Mouse (Mus musculus): ENCODE measurements at regions not wholly inside any gene's neighbourhood (a gene's known extent, or its start where the extent isn't known, plus 50 kb on each side); places are given as distances from the start of the nearest gene placed in this dataset.

DNA sequence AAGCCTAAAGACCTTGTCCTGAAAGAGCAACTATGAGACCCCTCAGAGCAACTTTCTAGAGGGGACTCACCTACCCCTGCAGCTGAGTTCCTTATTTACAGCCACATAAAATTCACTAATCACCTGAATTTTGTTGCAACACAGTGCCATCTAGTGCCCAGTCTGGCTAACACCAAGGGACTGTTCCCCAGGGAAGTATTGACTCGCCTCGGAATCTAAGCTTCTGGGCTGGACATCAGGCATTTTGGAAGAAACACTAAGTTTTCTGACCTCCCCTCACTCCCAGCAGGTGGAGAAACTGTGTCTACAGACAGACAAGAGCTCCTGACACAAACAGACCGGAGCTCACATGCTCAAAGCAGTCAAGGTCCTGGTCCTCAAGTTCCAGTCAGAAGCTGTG lies 343.4 kb downstream of the Rnf144a start:
- peak; percentile 84 for DNase-seq (ENCODE audit: low read depth, low spot score)

DNA sequence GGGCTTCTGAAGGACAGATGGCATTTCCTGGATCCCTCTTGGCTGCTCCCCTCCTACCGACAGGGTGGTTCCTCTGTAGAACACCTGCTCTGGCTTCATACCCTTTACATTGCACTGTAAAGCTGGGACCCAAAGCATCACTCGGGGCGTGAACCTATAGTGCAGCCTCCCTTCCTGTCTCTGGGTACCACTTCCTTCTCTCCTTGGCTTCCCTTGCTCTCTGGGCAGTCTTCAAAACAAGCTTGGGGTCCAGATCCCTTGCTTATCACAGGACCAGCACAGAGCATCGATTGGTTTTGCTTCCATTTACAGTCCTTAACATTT lies 346.4 kb downstream of the Rnf144a start:
- DNase-seq (ENCODE audit: low read depth, low spot score): no peak

DNA sequence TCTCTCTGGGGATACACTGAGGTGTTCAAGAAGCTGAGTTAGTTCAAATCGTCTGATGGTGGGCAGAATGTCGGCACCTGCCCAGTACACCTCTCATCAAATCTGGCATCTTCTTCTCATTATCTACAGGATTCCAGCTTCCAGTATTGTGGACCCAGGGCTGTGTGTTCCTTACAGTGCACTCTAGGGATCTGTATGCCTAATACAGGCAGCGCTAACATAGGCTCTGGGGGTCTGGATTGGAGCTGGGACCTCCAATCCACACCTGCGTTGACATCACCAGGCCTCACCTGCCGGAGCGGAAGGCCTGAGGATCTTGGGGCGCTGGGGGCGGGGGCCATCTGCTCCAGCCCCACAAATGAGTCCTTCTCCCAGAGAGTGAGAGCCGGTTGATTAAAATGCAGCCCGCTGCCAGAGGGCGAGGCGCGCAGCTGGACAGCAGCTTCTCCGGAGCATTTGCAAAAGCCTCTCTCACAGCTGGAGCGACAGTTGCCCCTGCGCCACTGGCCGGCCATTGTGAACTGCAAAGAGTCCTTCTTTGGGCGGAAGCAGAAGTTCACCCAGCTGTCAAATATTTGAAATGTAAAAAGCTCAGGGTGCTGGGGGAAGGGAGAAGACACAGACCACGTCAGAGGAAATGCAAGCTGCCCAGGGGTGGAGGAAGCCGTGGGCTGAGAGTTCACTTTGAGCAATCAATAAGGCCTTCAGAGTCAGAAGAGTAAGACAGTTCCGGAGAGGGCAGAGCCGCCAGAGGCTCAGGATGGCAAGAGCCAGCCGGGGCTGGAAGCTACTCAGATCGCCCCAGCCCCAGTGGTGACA lies 347.0 kb downstream of the Rnf144a start:
- DNase-seq (ENCODE audit: low read depth, low spot score): peak; percentile 42

DNA sequence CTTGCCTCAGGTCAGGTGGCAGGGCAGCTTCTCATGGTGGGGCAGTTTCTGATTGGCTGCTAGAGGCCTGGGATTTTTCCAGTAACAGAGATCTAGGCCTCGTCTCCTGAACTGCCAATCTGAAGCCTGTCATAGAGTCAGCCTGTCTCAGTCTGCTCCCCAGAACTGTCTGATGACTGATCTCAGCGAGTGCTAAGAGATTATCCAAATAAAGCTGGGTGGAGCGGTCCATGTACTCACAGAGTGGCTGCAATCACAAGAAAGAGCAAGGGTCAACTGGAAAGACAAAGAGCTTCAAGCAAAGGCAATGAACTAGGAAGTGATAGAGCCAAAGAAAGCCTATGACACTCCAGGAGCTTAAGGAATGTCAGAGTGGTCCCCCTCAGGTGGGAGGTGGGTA lies 354.7 kb downstream of the Rnf144a start:
- no peak for DNase-seq (ENCODE audit: low read depth, low spot score)

DNA sequence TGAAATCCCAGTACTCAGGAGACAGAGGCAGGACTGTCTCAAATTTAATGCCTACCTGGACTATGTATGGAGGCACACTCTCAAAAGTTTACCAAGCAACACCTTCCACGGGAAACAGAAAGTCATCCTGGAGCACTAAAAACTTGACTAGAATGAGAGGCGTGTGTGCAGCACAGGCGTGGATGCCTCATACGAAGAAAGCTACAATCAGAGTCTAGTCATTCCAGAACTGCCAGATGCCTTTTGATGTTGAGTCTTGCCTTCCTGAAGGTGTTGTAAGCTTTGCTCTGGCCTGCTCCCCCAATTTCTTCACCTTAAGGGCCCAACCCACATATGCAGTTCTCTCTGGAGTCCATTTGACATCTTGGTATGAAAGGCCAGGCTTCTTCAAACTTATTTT lies 356.0 kb downstream of the Rnf144a start:
- no peak for DNase-seq (ENCODE audit: low read depth, low spot score)

DNA sequence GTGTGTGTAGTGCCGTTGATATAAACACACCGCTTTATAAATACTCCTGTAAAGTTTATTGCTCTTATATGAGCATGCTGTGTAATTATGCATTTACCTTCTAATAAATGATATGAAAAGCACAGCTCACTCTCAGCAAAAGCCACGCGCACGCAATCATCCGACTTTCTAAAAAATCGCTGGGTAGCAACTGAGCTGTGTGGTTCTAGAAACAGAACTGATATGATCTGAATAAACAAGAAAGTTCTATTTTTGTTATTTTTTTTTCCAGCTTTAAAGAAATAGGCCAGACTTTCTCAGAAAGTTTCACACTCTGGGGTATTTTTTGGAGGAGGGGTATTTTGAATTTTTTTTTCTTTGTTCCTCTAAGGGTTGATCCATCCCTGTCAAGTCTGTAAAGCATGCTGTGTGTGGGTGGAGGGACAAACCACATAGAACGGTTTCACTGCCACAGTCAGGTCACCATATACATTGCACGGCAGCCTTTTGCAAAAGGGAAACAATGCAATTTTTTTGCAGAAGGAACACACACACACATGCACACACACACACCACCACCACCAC lies 357.5 kb downstream of the Rnf144a start:
- peak; percentile 16 for DNase-seq (ENCODE audit: low read depth, low spot score)

DNA sequence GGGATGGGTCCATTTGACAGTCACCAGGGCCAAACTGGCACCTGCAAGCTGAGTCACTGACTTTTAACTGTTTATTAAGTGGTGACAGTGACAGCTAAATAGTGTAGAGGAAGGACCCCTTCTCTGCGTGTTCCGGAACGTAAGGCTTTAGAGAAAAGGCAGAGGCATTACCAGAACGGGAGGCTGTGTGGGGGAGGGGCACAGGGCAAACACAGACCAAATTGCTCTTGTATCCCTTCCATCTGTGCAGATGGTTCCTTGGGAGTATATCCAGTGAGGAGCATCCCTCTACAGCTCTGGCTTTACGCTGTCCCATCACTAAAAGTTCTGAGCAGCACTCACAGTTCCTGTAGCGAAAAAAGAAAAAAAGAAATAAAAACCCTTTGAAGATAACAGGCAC lies 368.1 kb downstream of the Rnf144a start:
- peak; percentile 24 for DNase-seq (ENCODE audit: low read depth, low spot score)

DNA sequence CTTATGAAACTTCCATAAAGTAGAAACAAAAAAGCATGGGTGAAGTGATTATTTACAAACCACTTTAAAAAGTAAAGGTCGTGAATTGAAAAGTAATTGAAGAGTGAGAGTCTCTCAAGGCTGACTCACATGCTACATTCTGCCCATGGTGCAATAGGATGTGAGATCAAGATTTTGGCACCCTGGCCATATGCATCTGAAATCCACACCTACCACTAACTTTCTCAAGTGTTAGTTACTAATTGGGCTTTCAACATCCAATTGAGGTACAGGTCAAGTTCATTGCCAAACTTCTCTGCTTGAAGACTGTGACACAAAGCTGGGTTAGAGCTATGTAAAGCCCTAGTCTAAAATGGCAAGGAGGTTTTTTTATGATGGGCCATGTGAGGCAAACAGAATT lies 369.7 kb downstream of the Rnf144a start:
- no peak for DNase-seq (ENCODE audit: low read depth, low spot score)

DNA sequence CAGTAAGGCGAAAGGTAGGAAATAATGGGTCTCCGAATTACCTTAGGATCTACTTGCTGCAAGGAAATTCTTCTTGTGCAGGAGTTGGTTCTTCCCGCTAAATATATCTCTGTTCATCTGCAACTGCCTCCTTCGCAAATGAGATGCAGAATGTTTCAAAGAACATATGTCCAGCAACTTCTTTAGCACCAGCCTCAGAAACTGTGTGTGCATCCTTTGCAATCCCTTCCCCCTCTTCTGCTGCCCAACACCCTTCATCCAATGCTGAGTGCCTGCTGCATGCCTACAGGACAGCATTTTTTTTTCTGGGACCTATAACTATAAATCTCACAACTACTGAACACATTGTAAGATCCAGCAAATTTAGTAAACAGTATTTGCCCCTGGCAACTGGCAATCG lies 402.1 kb downstream of the Rnf144a start:
- DNase-seq (ENCODE audit: low read depth, low spot score): peak; percentile 81

DNA sequence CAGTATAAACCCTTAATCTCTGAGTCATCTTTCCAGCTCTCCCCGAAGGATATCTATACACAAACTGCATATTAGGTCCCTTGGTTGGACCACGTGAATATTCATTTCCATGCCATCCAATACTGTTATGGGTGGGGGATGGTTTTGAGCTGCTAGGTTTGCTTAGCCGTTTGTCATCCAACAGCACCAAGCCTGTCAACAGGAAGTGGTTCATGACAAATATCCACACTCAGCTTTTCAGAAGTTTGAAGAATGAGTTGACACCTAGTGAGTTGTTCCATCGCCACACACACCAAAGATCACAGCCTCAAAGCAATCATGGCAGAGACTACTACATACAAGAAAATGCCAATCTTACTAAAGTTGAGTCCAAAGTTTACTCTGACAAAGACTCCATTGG lies 421.0 kb downstream of the Rnf144a start:
- no peak for DNase-seq (ENCODE audit: low read depth, low spot score)

DNA sequence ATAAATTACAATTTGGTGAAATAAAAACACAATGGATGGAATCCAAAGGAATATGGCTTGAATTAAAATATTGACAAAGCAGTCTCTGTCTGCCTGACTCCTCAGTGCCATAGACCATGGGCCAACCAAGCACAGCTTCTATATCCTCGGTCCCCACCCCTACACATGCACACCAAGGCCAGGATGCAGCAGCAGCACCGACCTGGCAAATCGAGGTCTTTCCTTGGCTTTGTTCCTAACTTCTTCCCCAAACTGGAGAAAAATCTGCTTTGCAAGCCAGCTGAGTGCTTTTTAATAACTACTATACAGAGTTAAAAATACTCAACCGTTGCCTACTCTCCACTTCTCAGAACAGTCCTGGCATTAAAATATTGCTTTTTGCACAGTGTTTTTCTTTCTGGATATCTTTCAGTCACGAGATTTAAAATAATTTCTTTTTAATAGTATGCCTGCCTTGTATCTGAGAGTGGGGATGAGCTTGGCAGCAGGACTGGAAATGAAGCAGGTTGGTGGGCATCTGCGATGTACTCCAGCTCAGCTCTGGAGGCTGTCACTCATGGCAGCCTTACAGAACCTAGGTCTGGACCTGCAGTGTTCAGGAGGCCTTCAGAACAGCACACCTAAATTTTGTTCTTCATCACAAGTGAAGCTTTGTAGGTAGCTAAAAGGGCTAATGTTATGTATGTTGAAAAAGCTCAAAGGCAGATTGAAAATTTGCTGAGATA lies 423.1 kb downstream of the Rnf144a start:
- DNase-seq (ENCODE audit: low read depth, low spot score): peak; percentile 47

DNA sequence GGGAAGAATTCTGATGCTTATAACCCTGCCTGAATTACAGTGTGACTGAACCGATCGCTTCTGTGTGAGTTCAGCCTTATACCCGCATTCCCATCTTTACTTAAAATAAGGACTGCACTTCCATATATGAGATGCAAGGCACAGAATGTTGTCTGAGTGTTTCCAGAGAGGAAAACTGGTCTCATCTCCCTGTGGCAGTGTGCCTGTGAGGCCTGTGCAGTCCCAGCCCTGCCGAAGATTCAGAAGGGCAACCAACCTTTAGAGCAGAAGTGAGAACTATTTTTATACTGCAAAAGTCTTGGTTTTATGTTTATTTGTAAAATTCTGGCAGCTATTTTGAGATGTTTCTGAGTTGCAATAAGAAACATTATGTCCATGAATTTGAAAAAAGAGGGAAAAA lies 432.5 kb downstream of the Rnf144a start:
- peak; percentile 42 for DNase-seq (ENCODE audit: low read depth, low spot score)

DNA sequence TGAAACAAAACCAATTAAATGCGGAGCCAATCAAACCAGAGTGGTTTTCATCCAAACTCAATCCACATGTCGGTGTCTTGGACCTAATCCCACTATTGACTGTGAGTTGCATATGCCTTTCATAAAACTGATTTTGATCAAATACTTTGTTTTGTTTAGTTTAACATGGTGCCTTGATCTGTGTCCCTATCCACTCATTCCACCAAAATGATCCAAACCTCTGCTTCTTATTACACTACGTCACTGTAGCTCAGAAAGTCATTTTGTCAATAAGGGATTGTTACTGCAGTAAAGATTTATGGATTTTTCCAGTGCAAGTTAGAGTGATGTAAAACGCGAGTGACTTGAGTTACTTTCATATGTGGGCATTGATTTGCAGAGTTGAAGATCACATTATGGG lies 436.7 kb downstream of the Rnf144a start:
- DNase-seq (ENCODE audit: low read depth, low spot score): no peak

DNA sequence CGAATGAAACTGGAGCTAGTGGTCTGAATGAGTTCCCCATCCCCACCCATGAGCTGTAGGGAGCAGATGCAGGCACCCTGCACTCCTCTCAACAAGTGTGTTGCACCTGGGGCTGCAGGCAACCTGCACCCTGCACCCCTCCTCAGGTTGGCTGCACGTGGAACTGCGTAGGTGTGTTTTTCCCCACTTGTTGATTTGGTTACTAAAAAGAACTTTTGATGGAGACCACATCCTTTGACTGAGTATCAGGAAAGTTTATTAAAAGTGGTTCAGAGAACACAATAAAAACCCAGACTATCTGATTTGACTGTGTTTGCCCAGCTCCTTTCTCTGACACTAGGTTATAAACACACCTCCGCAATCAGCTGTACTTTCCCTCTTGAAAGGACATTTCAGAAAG lies 456.5 kb downstream of the Rnf144a start:
- DNase-seq (ENCODE audit: low read depth, low spot score): no peak

DNA sequence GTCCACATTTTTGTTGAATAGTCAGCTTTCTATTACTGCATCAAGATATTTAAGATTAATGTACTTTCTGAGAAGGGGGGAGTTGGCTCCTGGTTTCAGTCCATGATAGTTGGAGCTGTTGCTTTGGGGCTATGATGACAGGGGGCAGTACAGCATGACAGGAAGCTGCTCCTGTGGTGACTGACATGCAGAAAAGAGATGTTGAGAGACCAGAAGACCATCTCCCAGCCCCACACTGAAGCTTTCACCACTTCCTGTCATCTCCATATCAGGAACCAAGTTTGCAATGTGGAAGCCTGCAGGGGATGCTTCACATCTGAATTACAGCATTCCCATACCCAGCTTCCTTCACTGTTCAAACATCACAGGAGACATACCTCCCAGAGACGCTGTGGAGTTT lies 457.5 kb downstream of the Rnf144a start:
- DNase-seq (ENCODE audit: low read depth, low spot score): no peak

DNA sequence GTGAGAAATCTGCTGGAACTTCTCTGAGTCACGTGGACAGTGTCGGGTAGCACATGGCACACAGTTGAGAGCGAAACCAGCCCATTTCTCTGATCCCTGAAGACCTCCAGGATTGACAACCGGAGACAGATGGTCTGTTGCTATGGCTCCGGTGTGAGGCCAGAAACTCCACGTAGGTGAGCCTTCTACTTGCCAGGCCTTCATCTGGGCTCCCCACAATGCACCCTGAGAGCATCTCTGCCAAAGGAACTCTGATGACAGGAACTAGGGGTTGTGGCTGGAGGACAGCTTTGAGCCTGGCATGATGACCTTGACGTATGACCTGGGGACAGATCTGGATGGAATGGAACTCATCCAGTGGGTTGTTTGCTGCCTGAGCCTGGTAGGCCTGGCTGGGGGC lies 467.9 kb downstream of the Rnf144a start:
- DNase-seq (ENCODE audit: low read depth, low spot score): peak; percentile 76

DNA sequence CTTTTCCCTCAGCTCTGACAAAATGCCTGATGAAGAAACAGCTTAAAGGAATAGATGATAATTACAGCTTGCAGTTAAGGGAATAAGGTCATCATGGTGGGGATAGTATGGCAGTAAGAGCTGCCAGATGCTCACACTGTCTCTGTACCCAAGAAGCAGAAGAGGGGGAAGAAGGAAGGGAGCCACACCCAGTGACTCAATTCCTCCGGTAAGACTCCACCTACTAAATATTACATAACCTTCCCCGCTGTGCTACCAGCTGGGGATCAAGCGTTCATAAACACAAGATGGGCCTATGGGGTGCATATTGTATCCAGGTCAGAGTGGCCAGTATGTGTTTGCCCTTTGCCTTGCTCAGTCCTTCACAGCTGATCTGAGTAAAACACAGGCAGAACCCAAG lies 468.9 kb downstream of the Rnf144a start:
- DNase-seq (ENCODE audit: low read depth, low spot score): no peak

DNA sequence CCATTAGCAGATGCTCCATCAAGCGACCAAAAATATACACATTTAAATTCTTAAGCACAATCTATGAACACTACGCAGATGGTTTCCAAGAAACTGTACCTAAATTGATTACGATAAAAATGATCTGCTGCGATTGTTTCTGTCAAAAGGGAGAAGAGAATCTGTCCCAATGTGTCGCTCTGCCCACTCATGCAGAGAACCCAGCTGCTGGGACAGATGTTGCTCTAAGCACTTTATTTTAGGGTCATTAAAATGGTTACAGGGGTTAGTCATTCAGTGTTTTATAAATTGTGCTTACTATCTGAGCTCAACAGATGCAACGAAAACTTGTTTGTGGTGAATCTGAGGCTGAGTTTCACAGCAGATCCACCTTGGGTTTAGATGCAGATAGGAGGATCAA lies 476.2 kb downstream of the Rnf144a start:
- DNase-seq (ENCODE audit: low read depth, low spot score): no peak

DNA sequence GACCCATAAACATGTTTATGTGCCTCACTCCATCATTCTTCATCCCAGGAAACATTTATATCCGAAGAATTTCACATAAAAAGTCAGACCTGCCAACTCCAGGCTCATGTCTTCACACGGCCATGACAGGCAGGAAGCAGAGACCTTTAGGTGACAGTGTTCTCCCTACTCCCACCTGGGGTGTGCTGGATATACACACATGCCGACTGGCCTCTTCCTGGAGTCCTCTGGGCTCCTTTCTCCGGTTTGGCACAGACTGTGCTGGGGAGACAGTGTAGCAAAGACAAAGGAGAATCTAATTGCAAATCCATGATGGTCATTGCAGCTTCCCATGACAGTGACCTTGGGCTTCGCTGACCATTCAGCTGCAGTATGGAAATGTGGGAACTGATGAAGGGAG lies 480.1 kb downstream of the Rnf144a start:
- no peak for DNase-seq (ENCODE audit: low read depth, low spot score)

DNA sequence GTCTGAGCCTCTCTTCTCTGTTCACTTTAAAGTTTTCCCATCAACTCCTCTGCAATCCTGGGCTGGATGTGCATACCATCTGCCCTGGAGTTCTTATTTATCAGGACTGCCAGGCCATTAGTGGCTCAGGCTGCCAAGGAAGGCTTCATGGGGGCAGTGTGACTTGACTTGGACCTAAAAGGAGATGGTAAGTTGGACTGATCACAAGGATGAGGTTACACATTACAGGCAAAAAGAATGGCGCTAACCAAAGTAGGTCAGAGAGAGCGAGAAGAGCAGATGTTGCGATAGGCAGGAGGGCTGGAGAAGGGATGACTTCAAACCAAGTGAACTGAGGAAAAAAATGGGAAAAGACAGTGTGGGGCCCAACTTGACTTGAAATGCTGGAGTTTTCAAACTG lies 480.5 kb downstream of the Rnf144a start:
- DNase-seq (ENCODE audit: low read depth, low spot score): peak; percentile 71

DNA sequence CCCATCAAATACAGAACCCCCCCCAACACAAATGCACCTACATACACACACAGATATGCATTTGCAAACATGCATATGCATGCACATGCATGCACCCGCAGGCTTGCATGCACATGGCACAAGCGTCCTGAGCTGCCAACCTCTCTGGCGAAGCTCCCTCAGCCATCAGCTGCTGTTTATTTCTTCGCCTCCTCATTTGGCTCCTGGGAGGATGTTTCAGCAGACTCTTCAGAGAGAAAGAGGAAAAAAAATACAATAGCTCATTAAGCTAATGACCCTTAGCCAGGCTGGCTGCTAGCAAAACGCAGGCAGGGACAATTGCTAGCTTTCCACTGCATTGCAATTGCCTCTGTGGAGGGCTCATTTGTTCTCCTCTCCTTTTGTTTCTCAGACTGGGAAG lies 488.7 kb downstream of the Rnf144a start:
- peak; percentile 69 for DNase-seq (ENCODE audit: low read depth, low spot score)

DNA sequence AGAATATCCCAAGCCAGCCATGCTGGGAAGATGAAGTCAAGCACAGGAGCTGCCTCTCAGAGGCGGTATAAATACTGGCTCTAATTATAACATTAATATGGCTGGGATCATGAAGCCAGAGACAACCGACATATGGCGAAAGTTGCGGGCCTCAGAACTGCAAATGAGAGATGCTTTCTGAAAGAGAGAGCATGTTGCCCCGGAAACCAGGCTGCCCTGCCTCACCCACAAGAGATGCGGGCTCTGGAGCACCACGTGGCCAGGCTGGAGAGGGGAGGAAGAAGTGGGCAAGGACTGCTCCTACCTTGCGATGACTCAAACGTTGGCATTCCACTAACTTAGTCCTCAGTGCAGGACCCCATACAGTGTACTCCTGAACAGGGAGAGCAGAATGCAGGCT lies 490.5 kb downstream of the Rnf144a start:
- DNase-seq (ENCODE audit: low read depth, low spot score): peak; percentile 71

DNA sequence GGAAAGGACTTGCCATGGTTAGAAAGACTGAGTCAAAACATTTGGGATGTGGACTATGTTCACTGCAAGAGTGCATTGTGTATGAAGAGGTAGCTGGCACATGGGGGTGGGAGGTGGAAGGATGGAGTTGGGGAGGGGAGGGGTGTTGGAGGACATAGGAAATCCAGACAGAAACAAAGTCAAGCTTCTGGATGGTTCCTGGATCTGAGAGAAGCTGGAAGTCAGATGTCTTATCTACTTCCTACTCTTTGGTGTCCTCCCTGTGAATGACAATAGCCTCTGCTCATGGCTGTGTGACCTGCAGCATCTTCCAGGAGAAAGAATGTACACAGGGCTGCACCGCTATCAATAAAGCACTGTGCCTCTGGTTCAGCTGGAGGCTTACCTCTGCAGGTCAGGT lies 491.3 kb downstream of the Rnf144a start:
- DNase-seq (ENCODE audit: low read depth, low spot score): no peak
